Comparison of ENCODE assay signal across 8 mouse cellular contexts in genomic region chr10:77606855-77607254, GRCm38 (mm10). TPM values are rescaled to one million over a fixed set of nuclear protein-coding genes. Genes with fewer than 3 reads are reported as not detected.
DNase-seq lines count a peak whose midpoint lies in the region; ATAC-seq and TF ChIP-seq lines count a peak whose summit lies in the region.

No protein-coding gene starts in this region.

- 32% methylated on average over 7 of the region's 7 CpGs for WGBS in limb, embryonic 14.5 days
- WGBS in neural tube, embryonic 15.5 days = 43% methylated on average over 7 of the region's 7 CpGs

- peak overlapping the region; percentile 77 for H3K4me3 ChIP-seq in limb, embryonic 14.5 days (replicated peaks; ENCODE audit: low read length)
- peak overlapping the region; percentile 67 for H3K4me3 ChIP-seq in neural tube, embryonic 15.5 days (replicated peaks)

- H3K27ac ChIP-seq in limb, embryonic 14.5 days (replicated peaks; ENCODE audit: low read depth, low read length) = 0 out of 2 replicates have a peak overlapping the region, but pooled peaks have one; percentile 98
- peak overlapping the region; percentile 97 for H3K27ac ChIP-seq in neural tube, embryonic 15.5 days (replicated peaks)

- peaks cover 36% of the 10 kb centered on the region for H3K36me3 ChIP-seq in limb, embryonic 14.5 days (ENCODE audit: control insufficient read depth, insufficient read depth, low read length)
- H3K36me3 ChIP-seq in neural tube, embryonic 15.5 days = peaks cover 20% of the 10 kb centered on the region

- H3K4me2 ChIP-seq in limb, embryonic 14.5 days (replicated peaks; ENCODE audit: low read depth, low read length, severe bottlenecking) = peak overlapping the region; percentile 91
- H3K4me2 ChIP-seq in neural tube, embryonic 15.5 days = peak overlapping the region; percentile 89

- H3K4me1 ChIP-seq in limb, embryonic 14.5 days (ENCODE audit: control insufficient read depth, insufficient read depth, low read length) = peaks cover 14% of the 10 kb centered on the region
- peaks cover 24% of the 10 kb centered on the region for H3K4me1 ChIP-seq in neural tube, embryonic 15.5 days

- H3K9ac ChIP-seq in limb, embryonic 14.5 days (ENCODE audit: low read depth, low read length, severe bottlenecking) = peak overlapping the region; percentile 90
- peak overlapping the region; percentile 83 for H3K9ac ChIP-seq in neural tube, embryonic 15.5 days (replicated peaks)

- no peak for TF ChIP-seq POLR2A in limb, embryonic 14.5 days (IDR thresholded peaks at IDR 0.05; ENCODE audit: borderline replicate concordance, extremely low read depth, insufficient read depth, insufficient read length)

- no peaks in the 10 kb centered on the region for H3K9me3 ChIP-seq in limb, embryonic 14.5 days (ENCODE audit: control insufficient read depth, low read length)
- no peaks in the 10 kb centered on the region for H3K9me3 ChIP-seq in neural tube, embryonic 15.5 days (replicated peaks)

- peak; percentile 75 for DNase-seq in cerebellum, adult 9-10 months
- DNase-seq in cerebellum, adult 18-20 months = no peak
- peak; percentile 46 for DNase-seq in 416B (ENCODE audit: low read depth)
- no peak for DNase-seq in limb, embryonic 14.5 days (ENCODE audit: low spot score)
- no peak for DNase-seq in ovary, postnatal 36 days (ENCODE audit: low spot score)
- DNase-seq in layer of hippocampus, postnatal 36 days = no peak

- ATAC-seq in erythroid progenitor cell, adult 5-6 weeks (replicated peaks; ENCODE audit: low FRiP score, poor library complexity, severe bottlenecking) = peak; percentile 16
- 0 out of 2 replicates have a peak, but pooled peaks have one; percentile 0 for ATAC-seq in limb, embryonic 14.5 days (ENCODE audit: low FRiP score, low read depth)
- ATAC-seq in neural tube, embryonic 15.5 days (ENCODE audit: low FRiP score) = no peak; the same call in 1 of the 2 replicates

- no peaks in the 10 kb centered on the region for H3K27me3 ChIP-seq in limb, embryonic 14.5 days (ENCODE audit: control insufficient read depth, insufficient read depth, low read length)
- H3K27me3 ChIP-seq in neural tube, embryonic 15.5 days (replicated peaks) = no peaks in the 10 kb centered on the region

RNA-seq across cellular contexts. Expression of gene Gm49325, which starts 0.9 kb away (rescaled TPM):
- not detected in 2 replicates for total RNA-seq in erythroid progenitor cell, adult 5-6 weeks (2015; ENCODE audit: low replicate concordance)
- total RNA-seq in erythroid progenitor cell, adult 5-6 weeks (2017; ENCODE audit: low replicate concordance) = not detected in 2 replicates
- 1.8 and 8.4 TPM in 2 replicates for polyA plus RNA-seq in limb, embryonic 14.5 days (2012; rRNA removed)
- polyA plus RNA-seq in limb, embryonic 14.5 days (2014; fragmentation: Nextera tagmentation; extraction: Ambion mirVana) = 1.9 and 5.8 TPM in 2 replicates
- 1.4 and 2.4 TPM in 2 replicates for polyA plus RNA-seq in neural tube, embryonic 15.5 days (2015; fragmentation: Nextera tagmentation; extraction: Ambion mirVana)
- total RNA-seq in layer of hippocampus, postnatal 36 days (2021) = 10 to 100 TPM; 17.2 to 29.6 TPM

RNA-seq across cellular contexts. Expression of gene Sumo3, which starts 1.0 kb away (rescaled TPM):
- total RNA-seq in erythroid progenitor cell, adult 5-6 weeks (2015; ENCODE audit: low replicate concordance) = 9.2 and 14.8 TPM in 2 replicates
- 21.1 and 33.6 TPM in 2 replicates for total RNA-seq in erythroid progenitor cell, adult 5-6 weeks (2017; ENCODE audit: low replicate concordance)
- polyA plus RNA-seq in limb, embryonic 14.5 days (2012; rRNA removed) = 466 and 472 TPM in 2 replicates
- polyA plus RNA-seq in limb, embryonic 14.5 days (2014; fragmentation: Nextera tagmentation; extraction: Ambion mirVana) = 328 and 351 TPM in 2 replicates
- 275 and 286 TPM in 2 replicates for polyA plus RNA-seq in neural tube, embryonic 15.5 days (2015; fragmentation: Nextera tagmentation; extraction: Ambion mirVana)
- total RNA-seq in layer of hippocampus, postnatal 36 days (2021) = 100 to 1,000 TPM; 127 TPM

RNA-seq across cellular contexts. Expression of gene Ube2g2, which starts 15.2 kb away (rescaled TPM):
- total RNA-seq in erythroid progenitor cell, adult 5-6 weeks (2015; ENCODE audit: low replicate concordance) = 6.8 and 9.6 TPM in 2 replicates
- 10.4 and 11.3 TPM in 2 replicates for total RNA-seq in erythroid progenitor cell, adult 5-6 weeks (2017; ENCODE audit: low replicate concordance)
- 55.1 and 59.8 TPM in 2 replicates for polyA plus RNA-seq in limb, embryonic 14.5 days (2012; rRNA removed)
- polyA plus RNA-seq in limb, embryonic 14.5 days (2014; fragmentation: Nextera tagmentation; extraction: Ambion mirVana) = 57.4 and 58.6 TPM in 2 replicates
- polyA plus RNA-seq in neural tube, embryonic 15.5 days (2015; fragmentation: Nextera tagmentation; extraction: Ambion mirVana) = 77.1 and 79.6 TPM in 2 replicates
- total RNA-seq in layer of hippocampus, postnatal 36 days (2021) = 10 to 100 TPM; 83.8 to 95.4 TPM

RNA-seq across cellular contexts. Expression of gene Pttg1ip, which starts 25.3 kb away (rescaled TPM):
- total RNA-seq in erythroid progenitor cell, adult 5-6 weeks (2015; ENCODE audit: low replicate concordance) = 62.5 and 73.9 TPM in 2 replicates
- total RNA-seq in erythroid progenitor cell, adult 5-6 weeks (2017; ENCODE audit: low replicate concordance) = 34.0 and 59.3 TPM in 2 replicates
- 117 and 122 TPM in 2 replicates for polyA plus RNA-seq in limb, embryonic 14.5 days (2012; rRNA removed)
- 138 and 147 TPM in 2 replicates for polyA plus RNA-seq in limb, embryonic 14.5 days (2014; fragmentation: Nextera tagmentation; extraction: Ambion mirVana)
- polyA plus RNA-seq in neural tube, embryonic 15.5 days (2015; fragmentation: Nextera tagmentation; extraction: Ambion mirVana) = 73.9 and 91.7 TPM in 2 replicates
- 10 to 100 TPM; 68.2 to 69.0 TPM for total RNA-seq in layer of hippocampus, postnatal 36 days (2021)

Comparison
In these comparisons a context has a peak if more than half of its experiments do, and no peak if none do; other contexts are left out.
1. DNase-seq: peak in cerebellum, adult 9-10 months (single experiment) and 416B (single experiment); none in cerebellum, adult 18-20 months (0 of 2), limb, embryonic 14.5 days (single experiment), ovary, postnatal 36 days (single experiment) and layer of hippocampus, postnatal 36 days (0 of 2).
2. RNA of gene Gm49325, which starts 0.9 kb away (total RNA-seq): 17.2 to 29.6 TPM in layer of hippocampus, postnatal 36 days; not detected in erythroid progenitor cell, adult 5-6 weeks; every median in the first group is over 10 times any median in the second.
3. RNA of gene Ube2g2, which starts 15.2 kb away (total RNA-seq): 83.8 to 95.4 TPM in layer of hippocampus, postnatal 36 days; 6.8 to 11.3 TPM in erythroid progenitor cell, adult 5-6 weeks; every median in the first group is over 4 times any median in the second.